Comparison of ENCODE assay signal across 7 mouse cellular contexts in genomic region chr8:106337852-106338521, GRCm38 (mm10). TPM values are rescaled to one million over a fixed set of nuclear protein-coding genes. Genes with fewer than 3 reads are reported as not detected.
DNase-seq lines count a peak whose midpoint lies in the region; ATAC-seq lines count a peak whose summit lies in the region.

Smpd3 (minus strand) TSS chr8:106337988.

- peak within 1 kb of the TSS; percentile 43 for H3K9ac ChIP-seq in embryonic facial prominence, embryonic 11.5 days (replicated peaks; ENCODE audit: low read length)
- H3K9ac ChIP-seq in midbrain, embryonic 13.5 days (replicated peaks): peak within 1 kb of the TSS; percentile 87

- 0% methylated on average over 45 of the region's 45 CpGs for WGBS in embryonic facial prominence, embryonic 11.5 days
- WGBS in limb, embryonic 10.5 days: under 1% methylated on average over 45 of the region's 45 CpGs
- under 1% methylated on average over 45 of the region's 45 CpGs for WGBS in midbrain, embryonic 13.5 days

- H3K4me1 ChIP-seq in embryonic facial prominence, embryonic 11.5 days (ENCODE audit: control insufficient read depth, insufficient read depth, low read length): peaks cover 2% of the 10 kb centered on the region
- H3K4me1 ChIP-seq in limb, embryonic 10.5 days: peaks cover 21% of the 10 kb centered on the region
- H3K4me1 ChIP-seq in midbrain, embryonic 13.5 days (replicated peaks): peaks cover 40% of the 10 kb centered on the region

- no peaks in the 10 kb centered on the region for H3K9me3 ChIP-seq in embryonic facial prominence, embryonic 11.5 days (replicated peaks; ENCODE audit: control insufficient read depth, low read length)
- H3K9me3 ChIP-seq in limb, embryonic 10.5 days (replicated peaks): no peaks in the 10 kb centered on the region
- H3K9me3 ChIP-seq in midbrain, embryonic 13.5 days: no peaks in the 10 kb centered on the region

- peak within 1 kb of the TSS; percentile 60 for H3K4me2 ChIP-seq in embryonic facial prominence, embryonic 11.5 days (ENCODE audit: low read depth, low read length)
- H3K4me2 ChIP-seq in midbrain, embryonic 13.5 days (replicated peaks): peak within 1 kb of the TSS; percentile 76

- peak; percentile 100 for ATAC-seq in embryonic facial prominence, embryonic 11.5 days (replicated peaks; ENCODE audit: insufficient number of reproducible peaks, low FRiP score, low TSS enrichment, low read depth)
- peak; percentile 94 for ATAC-seq in granulocyte monocyte progenitor cell, adult 5-6 weeks (replicated peaks; ENCODE audit: poor library complexity, severe bottlenecking)
- peak; percentile 99 for ATAC-seq in midbrain, embryonic 13.5 days

- no peak within 1 kb of the TSS for H3K27ac ChIP-seq in embryonic facial prominence, embryonic 11.5 days (replicated peaks; ENCODE audit: low read depth, low read length)
- peak within 1 kb of the TSS; percentile 83 for H3K27ac ChIP-seq in limb, embryonic 10.5 days
- peak within 1 kb of the TSS; percentile 92 for H3K27ac ChIP-seq in midbrain, embryonic 13.5 days

- H3K36me3 ChIP-seq in embryonic facial prominence, embryonic 11.5 days (replicated peaks; ENCODE audit: control insufficient read depth, insufficient read depth, low read depth, low read length): no peaks in the 10 kb centered on the region
- no peaks in the 10 kb centered on the region for H3K36me3 ChIP-seq in limb, embryonic 10.5 days
- no peaks in the 10 kb centered on the region for H3K36me3 ChIP-seq in midbrain, embryonic 13.5 days

- DNase-seq in adrenal gland, postnatal 14 days: peak; percentile 99
- peak; percentile 99 for DNase-seq in embryonic facial prominence, embryonic 11.5 days (ENCODE audit: low spot score)
- peak; percentile 100 for DNase-seq in kidney, adult 11 months
- DNase-seq in limb, embryonic 10.5 days (ENCODE audit: low spot score): peak; percentile 99
- DNase-seq in spleen, adult 12 weeks (ENCODE audit: low spot score): peak; percentile 83

- H3K27me3 ChIP-seq in embryonic facial prominence, embryonic 11.5 days (ENCODE audit: control insufficient read depth, insufficient read depth, low read length): peaks cover 24% of the 10 kb centered on the region
- H3K27me3 ChIP-seq in limb, embryonic 10.5 days (ENCODE audit: low read depth, poor library complexity, severe bottlenecking): peaks cover 35% of the 10 kb centered on the region
- H3K27me3 ChIP-seq in midbrain, embryonic 13.5 days: no peaks in the 10 kb centered on the region

- peak within 1 kb of the TSS; percentile 39 for H3K4me3 ChIP-seq in embryonic facial prominence, embryonic 11.5 days (ENCODE audit: low read depth, low read length)
- H3K4me3 ChIP-seq in limb, embryonic 10.5 days: peak within 1 kb of the TSS; percentile 58
- H3K4me3 ChIP-seq in midbrain, embryonic 13.5 days (replicated peaks): peak within 1 kb of the TSS; percentile 77

RNA-seq across cellular contexts. Expression of gene Smpd3, which starts in this region (rescaled TPM):
- 9.6 and 10.2 TPM in 2 replicates for total RNA-seq in adrenal gland, postnatal 14 days (2021)
- 2.0 and 2.9 TPM in 2 replicates for polyA plus RNA-seq in embryonic facial prominence, embryonic 11.5 days (2014; fragmentation: Nextera tagmentation; extraction: Ambion mirVana)
- not detected in 2 replicates for total RNA-seq in granulocyte monocyte progenitor cell, adult 5-6 weeks (2014; fragmentation: Nextera tagmentation)
- total RNA-seq in granulocyte monocyte progenitor cell, adult 5-6 weeks (2017): 0.13 TPM in 1 of 2 replicates, not detected in the other
- 0.68 and 1.4 TPM in 2 replicates for polyA plus RNA-seq in limb, embryonic 10.5 days (2016; fragmentation: Nextera tagmentation; extraction: Ambion mirVana)
- 44.4 and 45.3 TPM in 2 replicates for polyA plus RNA-seq in midbrain, embryonic 13.5 days (2015; fragmentation: Nextera tagmentation; extraction: Ambion mirVana)

Comparison
In these comparisons a context has a peak if more than half of its experiments do, and no peak if none do; other contexts are left out.
1. RNA of gene Smpd3 (polyA plus RNA-seq): 44.4 to 45.3 TPM in midbrain, embryonic 13.5 days; 2.0 to 2.9 TPM in embryonic facial prominence, embryonic 11.5 days and 0.68 to 1.4 TPM in limb, embryonic 10.5 days; every median in the first group is over 10 times any median in the second.
2. Peak in ATAC-seq in granulocyte monocyte progenitor cell, adult 5-6 weeks; RNA of the gene not detected or under 1 TPM.
3. Peak in every context shown above with its lines, with median percentiles within 50 percentile points of each other: DNase-seq, ATAC-seq and H3K4me3 ChIP-seq.